Mouse (Mus musculus): ENCODE data around the gene Rad51d.

DNA sequence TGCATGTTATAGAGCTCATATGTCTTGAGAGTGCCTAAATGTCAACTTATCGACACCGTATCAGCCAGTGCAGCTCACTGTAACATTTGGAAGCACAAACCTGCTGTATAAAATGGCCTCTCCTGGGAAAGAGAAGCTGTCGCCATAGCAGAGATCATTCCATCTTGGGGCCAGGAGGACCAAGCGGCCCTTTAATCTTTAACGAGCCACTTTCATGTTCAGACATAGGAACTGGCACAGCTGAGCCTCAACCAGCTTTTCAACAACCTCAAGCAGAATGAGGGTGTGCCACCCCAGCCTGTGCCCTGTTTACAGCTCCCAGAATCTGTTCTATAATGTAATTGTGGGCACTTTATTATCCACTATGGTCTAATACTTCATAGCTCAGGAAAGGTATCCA, 40.2 kb downstream of the Rad51d start:
- TF ChIP-seq CTCF (IDR thresholded peaks at IDR 0.05; ENCODE audit: extremely low read depth, insufficient read depth, low read length) (no peak), POLR2A (IDR thresholded peaks at IDR 0.05; ENCODE audit: extremely low read depth, insufficient read depth, low read length) (no peak)

All from cortical plate, adult 2 months (tissue).